Mouse (Mus musculus): ENCODE measurements around the gene Nek9.

GRCm38 (mm10) chr12:85368441-85369063, 29.4 kb upstream of the Nek9 start:
- TF ChIP-seq POLR2A (IDR thresholded peaks at IDR 0.05; ENCODE audit: borderline replicate concordance, low read depth, low read length) (no peak), CTCF (IDR thresholded peaks at IDR 0.05; ENCODE audit: low read depth, low read length) (no peak)

Data from bone marrow macrophage, adult 2 months (primary cell).